In the genomic region with DNA sequence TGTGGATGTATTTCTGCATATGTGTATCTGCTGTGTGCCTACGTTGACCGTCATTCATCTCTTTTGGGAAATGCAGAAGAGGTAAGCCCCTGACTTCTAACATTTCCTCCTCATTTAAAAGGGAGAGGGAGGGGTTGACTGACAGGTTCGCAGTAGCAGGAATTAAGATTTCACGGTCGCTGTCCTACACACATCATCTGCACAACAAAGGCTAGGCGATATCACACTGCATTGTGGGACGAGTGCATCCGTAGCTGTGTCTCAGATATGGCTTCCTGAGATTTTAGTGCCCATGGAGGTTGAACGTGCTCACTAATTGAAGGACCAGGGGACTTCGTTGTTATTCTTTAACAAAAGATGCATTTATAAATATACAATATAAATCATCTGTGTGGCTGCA, we compare ENCODE assay signal across 19 mouse cellular contexts.
DNase-seq lines count a peak whose midpoint lies in the region; ATAC-seq and TF ChIP-seq lines count a peak whose summit lies in the region.
"Had no signal": no experiment of that assay in that cellular context is flagged by ENCODE, and none has a peak within 500 bp of the region (broad histone marks: within the 10 kb centered on the region; RNA-seq: fewer than 3 reads in every experiment).

No protein-coding gene starts in this region.

- H3K4me1 ChIP-seq in hindbrain, embryonic 10.5 days (replicated peaks) = peaks cover 38% of the 10 kb centered on the region
- H3K4me1 ChIP-seq in hindbrain, embryonic 16.5 days (ENCODE audit: control insufficient read depth, insufficient read depth, low read depth, low read length) = peaks cover 3% of the 10 kb centered on the region; the same call in 1 of the 2 replicates
- 0 out of 2 replicates have a peak, but pooled peaks cover 3% of the 10 kb centered on the region for H3K4me1 ChIP-seq in forebrain, postnatal 0 days (ENCODE audit: insufficient read depth)
- peaks cover 26% of the 10 kb centered on the region for H3K4me1 ChIP-seq in midbrain, embryonic 10.5 days
- H3K4me1 ChIP-seq in neural tube, embryonic 15.5 days = peaks cover 16% of the 10 kb centered on the region
- H3K4me1 ChIP-seq: limb, embryonic 12.5 days; liver, embryonic 15.5 days had no signal

- H3K27me3 ChIP-seq in hindbrain, embryonic 10.5 days (ENCODE audit: insufficient read depth, poor library complexity, severe bottlenecking) = 0 out of 2 replicates have a peak, but pooled peaks cover 5% of the 10 kb centered on the region
- no peaks in the 10 kb centered on the region for H3K27me3 ChIP-seq in hindbrain, embryonic 16.5 days (replicated peaks; ENCODE audit: control insufficient read depth, insufficient read depth, low read length)
- H3K27me3 ChIP-seq in forebrain, postnatal 0 days (ENCODE audit: insufficient read depth, low read length) = no peaks in the 10 kb centered on the region
- no peaks in the 10 kb centered on the region for H3K27me3 ChIP-seq in midbrain, embryonic 10.5 days (ENCODE audit: low read depth, poor library complexity, severe bottlenecking)
- no peaks in the 10 kb centered on the region for H3K27me3 ChIP-seq in neural tube, embryonic 15.5 days (replicated peaks)
- H3K27me3 ChIP-seq: limb, embryonic 12.5 days; liver, embryonic 15.5 days; megakaryocyte, embryonic 14.5 days; Patski had no signal

- no peak overlapping the region for H3K9ac ChIP-seq in hindbrain, embryonic 16.5 days (ENCODE audit: low read depth, low read length)
- no peak overlapping the region for H3K9ac ChIP-seq in forebrain, postnatal 0 days
- no peak overlapping the region for H3K9ac ChIP-seq in neural tube, embryonic 15.5 days (replicated peaks)
- H3K9ac ChIP-seq: limb, embryonic 12.5 days; liver, embryonic 15.5 days had no signal

- DNase-seq in hindbrain, embryonic 10.5 days (ENCODE audit: low spot score) = peak; percentile 31
- no peak for DNase-seq in forebrain, postnatal 0 days
- no peak for DNase-seq in midbrain, embryonic 10.5 days (ENCODE audit: low spot score)
- no peak for DNase-seq in urinary bladder, postnatal 36 days (ENCODE audit: low spot score in 2 of 2)
- no peak for DNase-seq in heart, adult 9 months (ENCODE audit: low spot score in 2 of 2)
- DNase-seq: adrenal gland, postnatal 25 days; cerebellum, adult 2 months; kidney, adult 8-10 months; kidney, postnatal 4 days; lung, postnatal 10 days; spleen, adult 18-20 months; thymus, adult 18-20 months had no signal

- H3K4me3 ChIP-seq in hindbrain, embryonic 10.5 days = no peak overlapping the region
- H3K4me3 ChIP-seq in hindbrain, embryonic 16.5 days (ENCODE audit: low read length) = no peak overlapping the region
- no peak overlapping the region for H3K4me3 ChIP-seq in forebrain, postnatal 0 days (ENCODE audit: low read depth, low read length)
- no peak overlapping the region for H3K4me3 ChIP-seq in midbrain, embryonic 10.5 days
- no peak overlapping the region for H3K4me3 ChIP-seq in neural tube, embryonic 15.5 days (replicated peaks)
- H3K4me3 ChIP-seq: limb, embryonic 12.5 days; liver, embryonic 15.5 days; megakaryocyte, embryonic 14.5 days had no signal

- peak overlapping the region; percentile 37 for H3K27ac ChIP-seq in hindbrain, embryonic 10.5 days
- H3K27ac ChIP-seq in hindbrain, embryonic 16.5 days (ENCODE audit: low read depth, low read length) = no peak overlapping the region
- H3K27ac ChIP-seq in forebrain, postnatal 0 days (ENCODE audit: low read depth, low read length) = 0 out of 2 replicates have a peak overlapping the region, but pooled peaks have one; percentile 29
- H3K27ac ChIP-seq in midbrain, embryonic 10.5 days (replicated peaks) = peak overlapping the region; percentile 46; the same call in 1 of the 2 replicates
- H3K27ac ChIP-seq in neural tube, embryonic 15.5 days (replicated peaks) = 0 out of 2 replicates have a peak overlapping the region, but pooled peaks have one; percentile 13
- H3K27ac ChIP-seq: limb, embryonic 12.5 days; liver, embryonic 15.5 days had no signal

- H3K4me2 ChIP-seq in hindbrain, embryonic 16.5 days (ENCODE audit: low read length) = no peak overlapping the region
- no peak overlapping the region for H3K4me2 ChIP-seq in forebrain, postnatal 0 days (ENCODE audit: low read depth)
- no peak overlapping the region for H3K4me2 ChIP-seq in neural tube, embryonic 15.5 days
- H3K4me2 ChIP-seq: limb, embryonic 12.5 days; liver, embryonic 15.5 days had no signal

- TF ChIP-seq CTCF in forebrain, postnatal 0 days (IDR thresholded peaks at IDR 0.05; ENCODE audit: low read depth) = no peak

- H3K9me3 ChIP-seq in hindbrain, embryonic 10.5 days = no peaks in the 10 kb centered on the region
- no peaks in the 10 kb centered on the region for H3K9me3 ChIP-seq in hindbrain, embryonic 16.5 days (ENCODE audit: control insufficient read depth, low read length)
- H3K9me3 ChIP-seq in forebrain, postnatal 0 days (ENCODE audit: low read length) = no peaks in the 10 kb centered on the region
- H3K9me3 ChIP-seq in midbrain, embryonic 10.5 days (replicated peaks) = no peaks in the 10 kb centered on the region
- no peaks in the 10 kb centered on the region for H3K9me3 ChIP-seq in neural tube, embryonic 15.5 days (replicated peaks)
- H3K9me3 ChIP-seq: limb, embryonic 12.5 days; liver, embryonic 15.5 days; megakaryocyte, embryonic 14.5 days had no signal

- WGBS in hindbrain, embryonic 10.5 days = 35% methylated on average over 10 of the region's 10 CpGs
- 26% methylated on average over 10 of the region's 10 CpGs for WGBS in hindbrain, embryonic 16.5 days
- 31% methylated on average over 10 of the region's 10 CpGs for WGBS in forebrain, postnatal 0 days
- WGBS in midbrain, embryonic 10.5 days = 43% methylated on average over 10 of the region's 10 CpGs
- 25% methylated on average over 10 of the region's 10 CpGs for WGBS in neural tube, embryonic 15.5 days

- ATAC-seq in hindbrain, embryonic 16.5 days = no peak
- no peak for ATAC-seq in forebrain, postnatal 0 days
- no peak for ATAC-seq in neural tube, embryonic 15.5 days (ENCODE audit: low FRiP score)
- ATAC-seq: activated CD4-positive, CD25-positive, alpha-beta regulatory T cell, adult 4 months; Patski had no signal

- H3K36me3 ChIP-seq in hindbrain, embryonic 10.5 days = no peaks in the 10 kb centered on the region
- H3K36me3 ChIP-seq in hindbrain, embryonic 16.5 days (ENCODE audit: control insufficient read depth, insufficient read depth, low read length) = no peaks in the 10 kb centered on the region
- H3K36me3 ChIP-seq in forebrain, postnatal 0 days (ENCODE audit: insufficient read depth) = no peaks in the 10 kb centered on the region
- no peaks in the 10 kb centered on the region for H3K36me3 ChIP-seq in midbrain, embryonic 10.5 days
- no peaks in the 10 kb centered on the region for H3K36me3 ChIP-seq in neural tube, embryonic 15.5 days
- H3K36me3 ChIP-seq: limb, embryonic 12.5 days; liver, embryonic 15.5 days had no signal
